Mouse (Mus musculus): ENCODE measurements around the gene Chic1.

Chic1 gene

DNA sequence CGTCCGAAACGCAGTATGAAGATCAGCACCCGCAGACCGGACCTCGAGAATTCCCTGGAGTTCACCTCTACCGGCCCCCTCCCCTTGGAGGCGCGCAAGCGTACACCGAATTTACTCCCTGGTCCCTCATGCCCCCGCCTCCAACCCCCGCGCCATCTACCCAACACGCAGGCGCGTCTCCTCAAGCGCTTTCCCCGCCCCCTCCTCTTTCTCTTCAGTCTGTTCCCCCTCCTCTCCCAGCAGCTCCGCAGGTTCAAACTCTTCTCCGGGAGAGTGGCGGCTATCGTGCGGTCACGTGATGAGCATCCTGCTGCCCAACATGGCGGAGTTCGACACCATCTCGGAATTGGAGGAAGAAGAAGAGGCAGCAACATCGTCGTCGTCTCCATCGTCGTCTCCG lies at the start of gene Chic1:
Gene Chic1 (plus strand): TSS at position 190 of the 400 bp plus-strand sequence.
- peak; percentile 81 for DNase-seq (ENCODE audit: low read depth)

DNA sequence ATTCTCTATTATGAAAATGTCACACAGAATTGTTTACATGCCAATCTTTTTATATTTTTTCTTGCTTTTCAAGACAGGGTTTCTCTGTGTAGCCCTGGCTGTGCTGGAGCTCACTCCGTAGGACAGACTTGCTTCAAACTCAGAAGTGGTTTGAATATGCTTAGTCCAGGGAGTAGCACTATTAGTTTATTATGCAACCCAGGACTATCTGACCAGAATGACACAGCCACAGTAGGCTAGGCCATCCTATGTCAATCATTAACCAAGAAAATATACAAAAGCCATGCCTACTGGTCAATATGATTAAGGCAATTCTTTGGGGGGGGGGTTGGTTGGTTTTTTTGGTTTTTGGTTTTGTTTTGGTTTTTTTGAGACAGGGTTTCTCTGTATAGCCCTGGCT lies 48.0 kb upstream of the Chic1 start:
- no peak for DNase-seq (ENCODE audit: low read depth)

DNA sequence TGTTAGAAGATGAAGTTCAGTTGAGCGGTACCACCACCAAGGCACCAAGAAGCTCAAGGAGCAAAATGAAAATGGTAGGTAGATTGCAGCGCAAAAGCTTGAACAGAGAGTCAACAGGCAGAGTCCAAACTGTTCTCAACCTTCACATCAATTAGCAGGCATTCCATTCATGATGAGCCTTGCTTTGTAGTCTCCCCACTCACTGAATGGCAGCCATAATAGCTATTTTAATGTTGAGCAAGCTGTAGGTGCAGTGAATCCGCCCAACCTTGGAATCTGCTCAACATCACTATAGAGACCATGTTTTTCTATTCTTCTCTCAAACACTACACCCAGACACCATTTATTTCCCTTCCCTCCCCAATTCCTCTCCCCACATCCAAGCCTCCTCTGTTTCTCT lies 44.6 kb upstream of the Chic1 start:
- DNase-seq (ENCODE audit: low read depth) = no peak

DNA sequence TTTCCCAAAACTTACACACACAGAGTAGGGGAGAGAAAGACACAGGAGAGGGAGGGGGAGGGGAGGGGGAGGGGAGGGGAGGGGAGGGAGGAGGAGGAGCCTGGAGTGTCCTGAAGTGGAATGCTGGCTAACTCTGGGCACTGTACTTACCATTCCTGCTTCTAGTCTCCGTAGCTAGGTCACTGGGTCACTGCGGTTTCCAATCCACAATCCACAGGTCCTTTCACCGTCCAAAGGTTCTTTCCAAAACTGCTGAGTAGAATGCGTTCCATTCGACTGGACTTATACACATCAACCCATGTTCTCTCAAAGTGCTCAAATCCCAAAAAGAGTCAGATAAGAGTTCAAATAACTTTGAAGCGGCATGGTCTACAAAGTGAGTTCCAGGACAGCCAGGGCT lies 42.1 kb upstream of the Chic1 start:
- no peak for DNase-seq (ENCODE audit: low read depth)

DNA sequence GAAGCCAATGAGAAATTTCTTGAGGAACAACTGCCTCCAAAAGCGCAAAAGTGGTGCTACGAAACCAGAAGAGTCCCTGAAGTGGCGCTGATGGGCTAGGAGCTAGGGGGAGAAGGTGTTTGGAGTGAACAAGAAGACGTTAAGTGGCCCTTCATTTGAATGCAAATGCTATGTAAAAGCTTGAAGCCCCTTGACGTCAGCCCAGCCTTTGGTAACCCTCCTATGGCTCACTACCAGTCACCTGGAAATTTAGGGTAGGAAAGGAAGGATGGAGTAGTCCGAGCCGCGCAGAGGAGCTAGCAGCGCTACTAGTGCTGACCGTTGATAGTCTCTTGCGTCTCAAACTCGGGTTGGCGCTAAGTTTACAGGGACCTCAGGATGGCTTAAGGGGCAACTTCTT lies 35.1 kb upstream of the Chic1 start, which contains the start of gene Cdx4:
Gene Cdx4 (plus strand): TSS at position 253 of the 400 bp plus-strand sequence.
- DNase-seq (ENCODE audit: low read depth) = no peak

DNA sequence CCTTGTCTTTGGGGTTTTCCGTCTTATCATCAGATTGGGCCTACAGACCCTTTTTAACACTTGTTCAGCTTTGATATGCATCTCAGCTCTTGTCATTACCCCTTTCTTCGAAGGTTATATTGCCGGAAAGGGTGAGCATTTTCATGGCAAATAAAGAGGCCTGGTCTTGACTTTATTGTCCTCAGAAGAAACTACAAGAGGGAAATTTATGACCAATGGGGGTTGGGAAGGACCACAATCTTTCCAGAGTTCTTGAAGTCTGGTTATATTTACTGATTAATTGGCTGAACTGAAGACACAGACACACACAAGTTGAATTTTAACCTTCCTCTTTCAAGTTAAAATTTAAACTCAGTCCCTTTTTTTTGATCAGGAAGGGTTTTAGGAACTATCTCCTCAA lies 30.4 kb upstream of the Chic1 start:
- no peak for DNase-seq (ENCODE audit: low read depth)

DNA sequence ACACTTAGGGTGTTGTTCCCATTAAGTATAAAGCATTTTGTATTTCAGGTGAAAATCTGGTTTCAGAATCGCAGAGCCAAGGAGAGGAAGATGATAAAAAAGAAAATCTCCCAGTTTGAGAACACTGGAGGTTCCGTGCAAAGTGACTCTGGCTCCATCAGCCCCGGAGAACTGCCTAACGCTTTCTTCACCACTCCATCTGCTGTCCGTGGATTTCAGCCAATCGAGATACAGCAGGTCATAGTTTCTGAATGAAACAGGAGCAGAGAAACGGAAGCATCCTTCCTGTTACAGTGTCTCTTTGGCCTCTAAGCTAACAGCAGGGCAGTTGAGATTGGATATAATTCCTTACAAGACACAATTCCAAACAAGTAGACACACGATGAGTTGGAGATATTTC lies 26.9 kb upstream of the Chic1 start:
- DNase-seq (ENCODE audit: low read depth) = no peak

DNA sequence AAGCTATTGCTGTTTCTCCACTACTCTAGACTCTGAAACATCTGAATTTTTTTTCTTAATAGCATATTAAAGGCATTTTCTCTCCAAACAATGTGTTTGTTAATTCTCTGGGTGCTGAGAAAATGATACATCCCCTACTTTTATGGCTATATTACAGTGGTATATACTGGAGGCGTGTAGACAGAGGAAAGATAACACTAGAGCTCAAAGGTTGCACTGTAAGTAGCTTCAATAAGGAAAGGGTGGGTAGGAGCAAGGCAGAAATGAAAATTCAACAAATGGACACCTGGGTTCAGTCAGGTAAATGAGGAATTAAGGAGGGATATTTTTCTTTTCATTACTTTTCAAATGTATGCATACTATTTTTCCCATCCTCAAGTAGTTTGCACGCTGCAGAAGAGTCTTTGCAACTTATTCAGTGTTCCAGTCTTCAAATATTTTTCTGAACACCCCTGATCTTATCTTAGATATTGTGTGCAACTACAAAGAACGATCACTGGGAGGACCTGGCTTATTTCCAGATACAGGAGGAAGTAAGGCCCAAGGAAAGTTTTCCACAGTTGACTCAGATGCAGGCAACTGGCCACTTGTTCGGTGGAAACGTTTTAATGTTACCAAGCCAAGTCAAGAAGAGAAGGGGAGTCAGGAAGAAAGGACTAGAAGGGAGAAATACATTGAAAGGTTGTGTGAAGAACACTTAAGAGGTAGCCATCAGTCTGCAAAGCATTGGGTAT lies 25.0 kb upstream of the Chic1 start:
- peak; percentile 28 for DNase-seq (ENCODE audit: low read depth)

DNA sequence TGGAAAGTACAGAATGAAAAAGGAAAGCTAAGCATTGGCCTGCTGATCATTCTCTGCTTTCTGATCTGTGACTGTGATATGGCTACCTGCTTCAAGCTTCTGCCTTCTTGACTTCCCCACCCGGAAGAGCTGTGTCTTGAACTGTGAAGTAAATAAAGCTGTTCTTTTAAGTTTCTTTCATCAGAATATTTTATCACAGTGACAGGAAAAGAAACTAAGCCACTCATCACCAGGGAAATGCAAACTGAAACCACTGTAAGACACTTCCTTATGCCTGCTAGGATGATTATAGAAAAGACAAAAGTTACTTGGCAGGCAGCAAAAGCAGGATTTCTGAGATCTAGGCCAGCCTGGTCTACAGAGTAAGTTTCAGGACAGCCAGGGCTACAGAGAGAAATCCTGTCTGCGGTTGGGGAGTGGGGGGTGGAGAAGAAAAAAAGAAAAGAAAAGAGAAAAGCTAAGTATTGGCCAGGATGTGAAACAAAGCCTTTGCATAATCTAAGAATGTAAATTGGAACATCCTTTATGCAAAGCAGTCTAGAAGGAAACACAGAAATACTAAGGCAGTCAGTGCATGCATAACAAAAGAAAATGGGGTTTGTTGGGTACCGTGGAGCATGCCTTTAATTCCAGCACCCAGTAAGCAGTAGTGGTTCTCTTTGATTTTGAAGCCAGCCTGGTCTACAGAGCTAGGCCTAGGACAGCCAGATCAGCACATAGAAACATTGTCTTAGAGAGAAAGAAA lies 14.7 kb upstream of the Chic1 start:
- no peak for DNase-seq (ENCODE audit: low read depth)

DNA sequence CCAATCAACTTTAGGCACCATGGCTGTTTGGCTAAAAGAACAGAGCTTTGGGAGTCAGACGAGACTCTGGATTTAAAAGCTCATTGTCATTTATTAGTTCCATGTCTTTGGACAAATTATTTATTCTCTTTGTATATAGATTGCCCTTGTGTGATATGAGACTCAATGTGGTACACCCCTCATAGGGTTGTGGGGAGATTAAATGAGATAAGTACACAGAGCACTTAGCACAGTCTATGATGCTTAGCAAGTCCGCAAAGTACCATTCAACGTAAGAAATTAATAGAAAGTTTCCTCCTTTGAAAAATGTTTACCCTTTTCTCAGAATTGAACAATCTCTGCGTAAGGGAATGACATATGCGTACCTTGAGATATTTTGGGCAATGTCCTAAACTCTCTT lies 492 bp upstream of the Chic1 start:
- DNase-seq (ENCODE audit: low read depth) = no peak

DNA sequence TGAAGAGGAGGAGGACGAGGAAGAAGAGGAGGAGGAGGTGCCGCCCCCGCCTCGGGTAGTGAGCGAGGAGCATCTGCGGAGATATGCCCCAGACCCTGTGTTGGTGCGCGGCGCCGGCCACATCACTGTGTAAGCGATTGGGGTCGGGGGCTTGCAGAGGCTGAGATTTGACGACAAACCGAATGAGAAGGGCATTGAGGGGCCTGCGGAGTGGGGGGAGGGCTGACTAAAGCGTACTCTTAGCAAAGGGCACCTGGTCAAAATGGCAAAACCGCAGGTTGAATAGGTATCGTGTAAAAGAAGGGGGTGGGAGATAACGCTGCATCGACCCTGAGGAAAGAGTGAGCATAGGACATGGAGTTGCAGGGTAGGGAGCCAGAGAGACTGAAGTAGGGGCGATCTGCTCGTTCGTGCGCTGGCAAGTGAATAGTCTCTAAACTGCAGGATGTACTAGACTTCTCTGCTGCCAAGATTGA lies 523 bp downstream of the Chic1 start:
- peak; percentile 19 for DNase-seq (ENCODE audit: low read depth)

DNA sequence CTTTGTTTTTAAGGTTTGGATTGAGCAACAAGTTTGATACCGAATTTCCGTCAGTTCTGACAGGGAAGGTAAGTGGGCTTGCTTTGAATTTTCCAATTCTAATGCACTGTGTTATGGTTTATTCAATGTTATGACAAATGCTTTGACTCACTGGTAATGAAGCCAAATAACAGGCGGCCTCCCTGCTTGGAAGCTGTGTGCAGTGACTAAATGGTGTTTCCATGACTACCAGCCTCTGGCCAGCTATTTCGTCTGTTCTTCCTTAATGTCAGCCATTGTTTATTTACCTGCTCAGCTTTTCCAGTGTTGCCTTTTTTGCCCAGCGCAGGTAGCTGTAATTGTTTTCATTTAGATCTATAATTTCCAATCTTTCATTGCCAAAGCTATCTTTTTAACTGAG lies 9.9 kb downstream of the Chic1 start:
- DNase-seq (ENCODE audit: low read depth) = peak; percentile 77

DNA sequence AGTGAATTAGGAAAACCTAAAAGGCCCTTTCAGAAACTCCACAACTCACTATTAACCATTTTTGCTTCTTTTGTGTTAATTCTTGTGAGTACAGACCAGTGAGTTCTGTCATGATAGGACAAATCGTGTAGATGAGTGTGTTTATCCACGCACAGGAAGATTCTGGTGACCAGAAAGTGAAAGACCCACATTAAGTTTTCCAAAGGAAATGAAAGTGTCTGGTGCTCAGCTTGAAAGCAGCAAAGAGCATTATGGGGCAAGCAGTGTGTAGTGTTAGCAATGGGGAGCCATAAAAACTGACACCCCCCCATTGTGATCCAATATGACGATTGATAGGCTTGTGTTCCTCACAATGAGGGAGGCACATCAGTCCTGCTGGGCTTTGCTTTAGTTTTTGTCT lies 12.4 kb downstream of the Chic1 start:
- no peak for DNase-seq (ENCODE audit: low read depth)

DNA sequence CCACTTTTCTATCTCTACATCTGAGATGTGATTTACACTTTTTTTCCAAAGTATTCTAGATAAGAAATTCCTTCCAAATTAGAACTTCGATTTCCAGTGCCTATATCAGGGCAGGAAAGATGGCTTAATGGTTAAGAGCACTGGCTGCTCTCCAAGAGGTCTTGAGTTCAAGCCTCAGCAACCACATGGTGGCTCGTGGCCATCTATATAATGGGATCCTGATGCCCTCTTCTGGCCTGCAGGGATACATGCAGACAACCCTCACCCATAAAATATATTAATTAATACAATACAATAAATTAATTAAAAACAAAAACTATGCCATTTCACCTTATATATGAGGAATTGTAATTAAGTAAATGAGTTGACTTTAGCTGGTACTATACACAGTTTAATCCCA lies 14.9 kb downstream of the Chic1 start:
- peak; percentile 62 for DNase-seq (ENCODE audit: low read depth)

DNA sequence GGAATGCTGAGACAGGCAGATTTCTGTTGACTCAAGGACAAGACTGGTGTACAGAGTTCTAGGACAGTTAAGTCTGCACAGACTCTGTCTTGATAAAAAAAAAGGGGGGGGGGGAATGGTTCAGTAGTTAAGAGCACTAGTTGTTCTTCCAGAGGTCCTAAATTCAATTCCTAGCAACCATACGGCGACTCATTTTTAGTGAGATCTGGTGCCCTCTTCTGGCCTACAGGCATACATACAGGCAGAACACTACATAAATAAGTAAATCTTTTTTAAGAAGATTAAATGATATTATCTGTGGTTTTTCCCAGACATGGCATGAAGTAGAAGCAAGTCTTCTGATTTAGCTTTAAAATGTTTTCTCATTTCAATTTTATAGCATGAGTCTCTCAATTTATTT lies 15.4 kb downstream of the Chic1 start:
- DNase-seq (ENCODE audit: low read depth) = peak; percentile 60

DNA sequence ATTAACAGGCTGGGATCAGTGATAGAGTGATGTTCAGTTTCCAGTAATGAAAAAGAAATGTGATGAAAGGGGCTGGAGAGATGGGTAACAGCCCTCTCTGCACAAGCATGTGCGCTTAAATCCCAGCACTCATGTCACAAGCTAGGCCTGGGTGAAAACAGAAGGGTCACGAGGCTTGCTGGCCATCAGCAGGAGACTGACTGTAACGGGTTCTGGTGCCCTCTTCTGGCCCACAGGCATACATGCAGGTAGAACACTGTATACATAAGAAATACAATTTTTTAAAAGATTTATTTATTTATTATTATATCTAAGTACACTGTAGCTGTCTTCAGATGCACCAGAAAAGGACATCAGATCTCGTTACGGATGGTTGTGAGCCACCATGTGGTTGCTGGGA lies 18.0 kb downstream of the Chic1 start:
- DNase-seq (ENCODE audit: low read depth) = peak; percentile 55

DNA sequence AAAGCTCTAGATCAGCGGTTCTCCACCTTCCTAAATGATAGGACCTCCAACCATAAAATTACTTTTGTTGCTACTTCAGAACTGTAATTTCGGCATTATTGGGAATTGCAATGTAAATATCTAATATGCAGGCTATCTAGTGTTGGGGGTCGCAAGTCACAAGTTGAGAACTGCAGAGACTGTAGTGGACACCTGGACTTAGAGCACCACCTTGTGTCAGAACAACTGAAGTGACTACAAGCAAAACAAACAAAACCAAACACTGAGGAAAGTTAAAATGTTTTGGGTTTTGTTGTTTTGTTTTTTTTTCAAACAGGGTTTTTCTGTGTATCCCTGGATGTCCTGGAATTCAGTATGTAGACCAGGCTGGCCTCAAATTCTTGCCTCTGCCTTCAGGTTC lies 28.3 kb downstream of the Chic1 start:
- peak; percentile 27 for DNase-seq (ENCODE audit: low read depth)

DNA sequence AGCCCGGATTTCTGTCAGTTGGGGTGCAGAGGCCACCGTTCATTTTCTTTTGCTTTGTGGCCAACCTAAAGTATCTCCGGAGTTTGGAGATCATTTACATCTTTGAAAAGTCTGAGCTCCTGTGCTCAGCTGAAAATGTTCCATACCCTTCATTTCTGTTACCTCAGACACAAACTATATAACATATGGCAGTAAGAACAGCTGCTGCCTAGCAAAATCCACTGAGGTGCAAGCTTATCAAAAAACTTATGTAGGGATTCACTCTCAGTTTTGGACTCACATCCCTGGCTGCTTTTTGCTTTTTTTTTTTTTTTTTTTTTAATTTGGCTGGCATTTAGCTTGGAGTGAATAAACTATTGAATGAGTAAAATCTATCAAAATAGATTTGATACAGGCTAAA lies 31.9 kb downstream of the Chic1 start:
- no peak for DNase-seq (ENCODE audit: low read depth)

DNA sequence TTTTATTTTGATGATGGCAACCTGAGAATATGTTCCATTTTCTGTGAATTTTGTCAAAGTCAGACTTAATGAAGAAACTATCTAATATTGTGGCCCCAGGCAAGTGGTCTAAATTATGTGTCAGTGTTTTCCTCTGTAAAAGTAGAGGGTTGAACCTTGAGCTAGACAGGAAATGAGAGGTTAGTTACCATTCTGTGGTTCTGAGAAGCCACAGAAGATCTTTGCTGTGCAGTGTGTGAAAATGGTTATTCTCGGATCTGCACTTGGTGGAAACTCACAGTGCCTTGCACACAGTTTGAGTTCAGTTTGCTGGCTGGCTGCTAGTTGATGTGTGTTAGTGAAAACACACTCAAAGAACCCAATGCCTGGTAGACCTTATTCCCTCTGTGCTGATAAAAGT lies 37.6 kb downstream of the Chic1 start:
- DNase-seq (ENCODE audit: low read depth) = no peak

DNA sequence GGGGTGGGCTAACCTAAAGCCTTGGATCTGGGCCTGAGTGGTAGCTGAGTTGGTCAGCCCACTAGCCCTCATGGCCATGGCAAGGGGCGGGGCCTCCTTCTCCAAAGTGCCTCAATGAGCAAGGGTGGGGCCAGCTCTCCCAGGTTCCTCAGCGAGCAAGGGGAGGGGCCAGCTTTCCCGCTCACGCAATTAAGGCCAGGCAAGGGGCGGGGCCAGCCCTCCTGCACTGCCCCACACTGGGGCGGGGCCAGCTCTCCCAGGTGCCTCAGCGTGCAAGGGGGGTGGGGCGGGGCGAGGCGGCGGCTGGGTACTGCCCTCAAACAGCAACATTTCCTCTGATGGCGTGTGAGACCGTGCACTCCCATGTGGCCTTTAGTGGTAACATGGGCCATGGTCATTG lies 48.7 kb downstream of the Chic1 start:
- no peak for DNase-seq (ENCODE audit: low read depth)

DNA sequence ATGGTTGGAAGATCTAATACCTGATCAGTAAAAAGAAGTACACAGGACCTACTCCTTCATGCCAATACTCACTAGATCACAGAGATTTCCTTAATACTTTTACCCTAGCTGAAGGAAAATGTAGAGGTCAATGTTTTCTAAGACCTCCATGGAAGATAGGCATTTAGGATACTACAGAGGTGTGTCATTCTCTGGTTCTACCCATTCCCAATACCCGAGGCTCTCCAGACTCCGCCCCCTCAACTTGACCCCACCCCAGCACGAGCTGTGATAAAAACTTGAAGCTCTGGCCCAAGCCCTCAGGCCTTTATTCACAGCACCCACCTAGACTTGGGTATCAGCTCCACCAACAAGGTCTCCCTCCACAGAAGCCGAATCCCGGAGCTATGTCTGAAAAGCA lies 57.9 kb downstream of the Chic1 start, which contains the start of gene Tsx:
Gene Tsx (plus strand): TSS at position 301 of the 400 bp plus-strand sequence.
- DNase-seq (ENCODE audit: low read depth) = no peak

DNA sequence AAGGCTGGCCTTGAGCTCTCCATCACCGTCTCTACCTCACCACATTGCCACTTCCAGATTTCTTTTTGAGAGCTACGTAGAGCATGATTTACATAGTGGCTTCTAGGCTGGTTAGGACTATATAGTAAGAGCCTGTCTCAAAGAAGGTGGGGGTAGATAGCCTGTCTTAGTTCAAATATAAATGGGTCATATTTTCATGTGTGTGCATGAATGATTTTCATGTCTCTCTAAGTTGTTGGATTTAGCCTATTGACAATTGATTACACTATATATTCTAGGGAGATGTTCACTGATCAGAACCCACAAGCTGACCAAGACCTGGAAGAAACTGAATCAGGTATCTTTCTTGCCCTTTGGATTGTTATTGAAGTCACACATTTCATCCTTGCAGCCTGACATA lies 65.4 kb downstream of the Chic1 start, which contains the start of gene Gm26992:
Gene Gm26992 (plus strand): TSS at position 301 of the 400 bp plus-strand sequence.
- no peak for DNase-seq (ENCODE audit: low read depth)

DNA sequence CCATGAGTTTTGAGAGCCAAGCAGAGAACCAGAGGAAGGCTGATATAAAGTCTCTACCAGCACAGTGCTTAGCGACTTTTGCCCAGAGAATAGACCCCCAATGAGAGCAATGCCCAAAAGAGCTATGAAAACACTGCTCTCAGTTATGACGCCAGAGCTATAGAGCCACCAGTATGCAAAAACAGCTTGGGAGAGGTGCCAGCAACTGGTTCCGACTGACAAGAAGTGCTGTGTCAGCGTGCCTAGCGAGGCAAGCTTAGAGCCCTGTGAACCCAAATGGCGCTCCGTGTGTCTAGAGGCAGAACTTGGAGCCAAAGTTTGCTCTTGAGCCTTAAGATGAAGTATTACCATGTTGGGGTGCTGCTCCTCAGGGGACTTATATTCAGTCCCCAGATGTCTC lies 71.4 kb downstream of the Chic1 start:
- no peak for DNase-seq (ENCODE audit: low read depth)

All from NIH3T3 (cell line).